ENCODE assay signal across 10 mouse cellular contexts in the genomic region with DNA sequence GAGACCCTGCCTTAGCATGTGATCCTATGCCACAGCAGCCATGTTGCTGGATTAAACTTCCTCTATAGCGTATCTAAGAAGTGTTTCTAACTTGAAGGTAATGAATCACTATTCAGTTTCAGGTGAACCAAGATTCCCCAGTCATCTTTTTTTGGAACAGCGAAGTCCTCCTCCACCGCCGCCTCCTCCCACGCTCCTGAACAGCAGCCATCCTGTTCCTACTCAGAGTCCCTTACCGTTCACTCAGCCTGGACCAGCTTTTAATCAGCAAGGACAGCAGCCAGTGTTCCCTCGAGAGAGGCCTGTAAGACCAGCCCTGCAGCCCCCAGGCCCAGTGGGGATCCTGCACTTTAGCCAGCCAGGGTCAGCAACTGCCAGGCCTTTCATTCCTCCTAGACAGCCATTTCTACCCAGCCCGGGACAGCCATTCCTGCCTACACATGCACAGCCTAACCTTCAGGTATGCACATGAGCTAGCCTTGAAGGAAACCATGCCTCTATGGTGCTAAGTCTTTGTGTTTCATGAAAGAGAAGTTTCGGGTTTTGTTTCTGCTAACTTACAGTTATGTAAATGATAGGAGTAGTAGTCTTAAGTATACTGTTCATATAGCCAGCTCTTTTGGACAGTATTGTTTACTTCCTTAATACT.
DNase-seq lines count a peak whose midpoint lies in the region; ATAC-seq and TF ChIP-seq lines count a peak whose summit lies in the region.
"Had no signal": no experiment of that assay in that cellular context is flagged by ENCODE, and none has a peak within 500 bp of the region (broad histone marks: within the 10 kb centered on the region; RNA-seq: fewer than 3 reads in every experiment).

No protein-coding gene starts in this region.

- H3K36me3 ChIP-seq in forebrain, embryonic 13.5 days (ENCODE audit: poor library complexity, severe bottlenecking) = peaks cover 62% of the 10 kb centered on the region
- peaks cover 45% of the 10 kb centered on the region for H3K36me3 ChIP-seq in forebrain, postnatal 0 days (ENCODE audit: insufficient read depth)

- no peaks in the 10 kb centered on the region for H3K27me3 ChIP-seq in forebrain, embryonic 13.5 days
- no peaks in the 10 kb centered on the region for H3K27me3 ChIP-seq in forebrain, postnatal 0 days (ENCODE audit: insufficient read depth, low read length)

- H3K4me1 ChIP-seq in forebrain, embryonic 13.5 days = no peaks in the 10 kb centered on the region
- H3K4me1 ChIP-seq in forebrain, postnatal 0 days (ENCODE audit: insufficient read depth) = no peaks in the 10 kb centered on the region
- H3K4me1 ChIP-seq in lung, adult 2 months (ENCODE audit: control insufficient read depth, insufficient read depth, low read length) = no peaks in the 10 kb centered on the region

- H3K9ac ChIP-seq in forebrain, embryonic 13.5 days = no peak overlapping the region
- H3K9ac ChIP-seq in forebrain, postnatal 0 days = no peak overlapping the region

- no peak overlapping the region for H3K4me2 ChIP-seq in forebrain, embryonic 13.5 days
- H3K4me2 ChIP-seq in forebrain, postnatal 0 days (ENCODE audit: low read depth) = no peak overlapping the region
- H3K4me2 ChIP-seq: heart, embryonic 11.5 days had no signal

- 89% methylated on average over 9 of the region's 9 CpGs for whole genome bisulfite sequencing in forebrain, embryonic 13.5 days
- 84% methylated on average over 9 of the region's 9 CpGs for WGBS in forebrain, postnatal 0 days
- 84% methylated on average over 9 of the region's 9 CpGs for WGBS in lung, adult 2 months

- H3K4me3 ChIP-seq in forebrain, embryonic 13.5 days = no peak overlapping the region
- H3K4me3 ChIP-seq in forebrain, postnatal 0 days (ENCODE audit: low read depth, low read length) = no peak overlapping the region
- no peak overlapping the region for H3K4me3 ChIP-seq in left cerebral cortex, adult 2 months
- H3K4me3 ChIP-seq in lung, adult 2 months (replicated peaks; ENCODE audit: extremely low read depth, low read depth, low read length) = no peak overlapping the region
- H3K4me3 ChIP-seq: erythroblast, embryonic 14.5 days had no signal

- TF ChIP-seq CTCF in forebrain, postnatal 0 days (IDR thresholded peaks at IDR 0.05; ENCODE audit: low read depth) = no peak
- no peak for TF ChIP-seq CTCF in left cerebral cortex, adult 2 months (IDR thresholded peaks at IDR 0.05)
- TF ChIP-seq CTCF in lung, adult 2 months (IDR thresholded peaks at IDR 0.05; ENCODE audit: insufficient read depth, low read length) = no peak

- intact Hi-C loops in left cerebral cortex, adult 2 months (cut with DNase I) = loop anchor here (2.0 to 10.0 kb wide), 2 partner anchors 93 to 393 kb away; no protein-coding TSS in a partner anchor
- intact Hi-C loops in left cerebral cortex, postnatal 4 days (cut with DNase I) = no loop called here

- no peak overlapping the region for H3K27ac ChIP-seq in forebrain, embryonic 13.5 days
- H3K27ac ChIP-seq in forebrain, postnatal 0 days (ENCODE audit: low read depth, low read length) = no peak overlapping the region
- no peak overlapping the region for H3K27ac ChIP-seq in left cerebral cortex, adult 2 months

- no peaks in the 10 kb centered on the region for H3K9me3 ChIP-seq in forebrain, embryonic 13.5 days (replicated peaks)
- H3K9me3 ChIP-seq in forebrain, postnatal 0 days (ENCODE audit: low read length) = no peaks in the 10 kb centered on the region

- DNase-seq in forebrain, postnatal 0 days = no peak
- DNase-seq in left cerebral cortex, adult 2 months (ENCODE audit: extremely low spot score in 1 of 2, low spot score in 2 of 2) = peak; percentile 27 to 40
- DNase-seq in left cerebral cortex, postnatal 4 days = no peak
- peak; percentile 53 for DNase-seq in testis, postnatal 14 days (ENCODE audit: low spot score)
- DNase-seq in testis, postnatal 10 days (ENCODE audit: low spot score) = no peak
- no peak for DNase-seq in lung, adult 2 months

- ATAC-seq in forebrain, embryonic 13.5 days = peak; percentile 51; the same call in 1 of the 2 replicates
- ATAC-seq in forebrain, postnatal 0 days = no peak
- ATAC-seq in erythroid progenitor cell, adult 5-6 weeks (replicated peaks; ENCODE audit: low FRiP score, poor library complexity, severe bottlenecking) = no peak

- TF ChIP-seq POLR2A in lung, adult 2 months (IDR thresholded peaks at IDR 0.05; ENCODE audit: borderline replicate concordance, extremely low read depth, low read depth, low read length) = no peak

Comparison
In these comparisons a context has a peak if more than half of its experiments do, and no peak if none do; other contexts are left out.
1. DNase-seq: peak in left cerebral cortex, adult 2 months (2 of 2) and testis, postnatal 14 days (single experiment); none in forebrain, postnatal 0 days (single experiment), left cerebral cortex, postnatal 4 days (single experiment), testis, postnatal 10 days (single experiment) and lung, adult 2 months (single experiment).